Mouse (Mus musculus): ENCODE measurements around the gene Enox1. TPM values are rescaled to one million over a fixed set of nuclear protein-coding genes. Genes with fewer than 3 reads are reported as not detected.

Enox1 gene
- polyA plus RNA-seq, 1 experiment from 2014 or later = 19.8 TPM

DNA sequence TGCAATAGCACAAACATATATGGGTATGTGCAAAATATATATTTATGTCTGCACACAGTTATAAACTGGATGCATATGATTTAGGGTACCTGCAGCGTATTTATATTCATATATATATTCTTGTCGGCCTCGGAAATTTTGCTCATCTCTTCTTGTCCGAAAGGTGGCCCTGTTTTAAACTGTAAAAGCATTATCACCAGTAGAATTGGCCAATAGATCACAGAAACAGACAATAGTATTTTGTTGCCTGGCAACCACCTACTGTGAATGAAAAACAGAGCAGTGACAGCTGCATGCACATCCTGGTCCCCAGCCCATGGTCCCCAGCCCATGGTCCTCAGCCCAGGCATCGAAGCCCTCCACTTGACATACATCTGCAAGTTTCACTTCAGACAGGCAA, 2.8 kb downstream of the Enox1 start:
- Histone ChIP-seq H3K4me2 (replicated peaks) (no peak overlapping the region), H3K4me1 (peaks cover 21% of the 10 kb centered on the region), H3K9ac (no peak overlapping the region), H3K36me3 (no peaks in the 10 kb centered on the region), H3K27me3 (no peaks in the 10 kb centered on the region), H3K27ac (replicated peaks) (no peak overlapping the region), H3K9me3 (replicated peaks) (no peaks in the 10 kb centered on the region), H3K4me3 (replicated peaks) (no peak overlapping the region)
- ATAC-seq (ENCODE audit: insufficient number of reproducible peaks, low FRiP score, low TSS enrichment, low read depth) = no peak
- WGBS = 86% methylated on average over 5 of the region's 5 CpGs

DNA sequence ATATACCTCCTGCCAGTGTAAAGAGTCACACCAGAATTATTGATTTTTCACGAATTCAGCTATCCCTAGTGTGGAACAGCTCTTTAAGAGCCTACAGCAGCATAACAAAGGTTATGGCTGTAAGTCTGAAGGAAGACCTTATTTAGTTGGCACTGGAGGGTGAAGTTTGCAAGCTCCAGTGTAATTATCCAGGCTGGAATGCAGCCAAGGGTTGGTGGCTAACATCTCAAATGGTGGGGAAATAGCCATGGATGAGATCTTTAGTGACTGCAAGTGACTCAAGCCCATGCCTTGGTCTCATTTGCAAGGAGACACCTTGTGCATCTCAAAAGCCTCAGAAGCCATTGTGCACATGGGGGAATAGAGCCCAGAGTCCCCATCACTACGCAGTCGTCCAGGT, 5.9 kb downstream of the Enox1 start:
- H3K36me3 ChIP-seq = no peaks in the 10 kb centered on the region
- no peaks in the 10 kb centered on the region for H3K9me3 ChIP-seq (replicated peaks)
- 85% methylated on average over 3 of the region's 3 CpGs for WGBS
- H3K4me3 ChIP-seq (replicated peaks) = no peak overlapping the region
- no peaks in the 10 kb centered on the region for H3K27me3 ChIP-seq
- H3K4me2 ChIP-seq (replicated peaks) = no peak overlapping the region
- no peak overlapping the region for H3K9ac ChIP-seq
- H3K4me1 ChIP-seq = peaks cover 6% of the 10 kb centered on the region; the same call in 1 of the 2 replicates
- ATAC-seq (ENCODE audit: insufficient number of reproducible peaks, low FRiP score, low TSS enrichment, low read depth) = no peak
- H3K27ac ChIP-seq (replicated peaks) = no peak overlapping the region

DNA sequence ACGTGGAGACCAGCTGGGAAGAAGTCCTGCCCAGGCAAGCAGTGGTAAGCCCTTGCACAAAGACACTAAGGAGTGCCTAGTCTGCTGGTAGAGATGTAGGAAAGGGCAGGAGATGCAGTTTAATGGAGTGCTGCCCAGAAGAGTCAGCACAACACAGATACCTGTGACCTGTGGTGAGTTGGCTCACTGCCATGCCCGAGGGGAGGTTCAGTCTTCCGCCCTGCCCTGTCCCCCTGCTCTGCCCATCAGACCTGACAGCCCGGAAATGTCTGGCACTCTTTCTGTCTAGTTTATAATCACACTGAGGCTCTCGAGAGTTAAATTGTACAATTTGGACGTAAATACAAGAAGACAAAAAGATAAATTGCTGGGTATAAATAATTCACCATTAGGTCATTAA, 7.8 kb downstream of the Enox1 start:
- Histone ChIP-seq H3K4me2 (replicated peaks) (no peak overlapping the region), H3K4me3 (replicated peaks) (no peak overlapping the region)

DNA sequence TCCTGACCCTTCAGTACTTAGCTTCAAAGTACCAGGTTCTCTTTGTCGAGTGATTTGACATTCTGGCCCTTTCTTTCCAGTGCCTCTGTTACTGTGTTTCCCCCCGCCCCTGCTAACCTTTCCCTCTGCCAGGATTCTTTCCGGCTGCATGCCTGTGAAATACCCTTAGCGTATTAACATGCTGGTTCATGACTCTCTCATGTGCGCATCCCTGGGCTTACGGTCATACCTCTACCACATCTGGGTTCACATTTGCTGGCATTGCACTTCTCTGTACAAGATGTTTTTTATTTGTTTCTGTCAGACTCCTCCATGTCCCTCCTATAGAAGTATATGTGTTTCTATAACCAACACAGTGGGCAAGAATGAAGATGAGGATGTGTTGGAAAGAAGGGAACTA, 11.6 kb downstream of the Enox1 start:
- Histone ChIP-seq H3K27me3 (no peaks in the 10 kb centered on the region), H3K4me3 (replicated peaks) (no peak overlapping the region), H3K4me2 (replicated peaks) (no peak overlapping the region), H3K27ac (replicated peaks) (no peak overlapping the region), H3K9me3 (replicated peaks) (no peaks in the 10 kb centered on the region), H3K4me1 (no peaks in the 10 kb centered on the region), H3K36me3 (no peaks in the 10 kb centered on the region), H3K9ac (no peak overlapping the region)
- ATAC-seq (ENCODE audit: insufficient number of reproducible peaks, low FRiP score, low TSS enrichment, low read depth) = no peak
- 83% methylated on average over 6 of the region's 6 CpGs for WGBS

More for the DNA sequence above, 7.8 kb downstream of the Enox1 start:
- Histone ChIP-seq H3K9me3 (replicated peaks) (no peaks in the 10 kb centered on the region), H3K27me3 (no peaks in the 10 kb centered on the region), H3K27ac (replicated peaks) (no peak overlapping the region), H3K4me1 (no peaks in the 10 kb centered on the region), H3K36me3 (no peaks in the 10 kb centered on the region), H3K9ac (no peak overlapping the region)
- ATAC-seq (ENCODE audit: insufficient number of reproducible peaks, low FRiP score, low TSS enrichment, low read depth) = no peak
- 71% methylated on average over 6 of the region's 6 CpGs for WGBS

DNA sequence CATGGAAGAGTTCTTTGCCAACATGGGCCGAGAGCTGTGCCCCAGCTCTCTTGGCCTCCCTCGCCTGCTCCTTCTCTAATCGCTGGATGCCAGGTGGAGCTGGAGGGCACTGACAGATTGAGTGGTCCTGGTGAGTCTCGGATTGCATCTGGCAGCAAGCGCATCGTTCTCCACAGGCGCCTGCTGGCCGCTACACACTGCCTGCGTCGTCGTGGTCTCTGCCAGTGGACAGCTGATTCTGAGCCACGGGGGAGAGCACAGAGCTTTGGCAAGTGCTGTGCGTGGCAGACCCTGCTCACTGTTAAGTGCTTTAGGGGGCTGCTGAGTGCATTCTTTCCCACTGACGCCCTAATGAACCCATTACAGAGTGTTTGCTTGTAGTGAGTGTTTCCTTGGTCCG, 17.9 kb downstream of the Enox1 start:
- H3K4me2 ChIP-seq (replicated peaks) = no peak overlapping the region
- no peak overlapping the region for H3K4me3 ChIP-seq (replicated peaks)
- ATAC-seq (ENCODE audit: insufficient number of reproducible peaks, low FRiP score, low TSS enrichment, low read depth) = peak; percentile 73
- no peaks in the 10 kb centered on the region for H3K4me1 ChIP-seq
- no peak overlapping the region for H3K9ac ChIP-seq
- H3K27me3 ChIP-seq = no peaks in the 10 kb centered on the region
- no peaks in the 10 kb centered on the region for H3K9me3 ChIP-seq (replicated peaks)
- 60% methylated on average over 15 of the region's 15 CpGs for WGBS
- 0 out of 2 replicates have a peak overlapping the region, but pooled peaks have one; percentile 39 for H3K27ac ChIP-seq (replicated peaks)
- H3K36me3 ChIP-seq = no peaks in the 10 kb centered on the region

DNA sequence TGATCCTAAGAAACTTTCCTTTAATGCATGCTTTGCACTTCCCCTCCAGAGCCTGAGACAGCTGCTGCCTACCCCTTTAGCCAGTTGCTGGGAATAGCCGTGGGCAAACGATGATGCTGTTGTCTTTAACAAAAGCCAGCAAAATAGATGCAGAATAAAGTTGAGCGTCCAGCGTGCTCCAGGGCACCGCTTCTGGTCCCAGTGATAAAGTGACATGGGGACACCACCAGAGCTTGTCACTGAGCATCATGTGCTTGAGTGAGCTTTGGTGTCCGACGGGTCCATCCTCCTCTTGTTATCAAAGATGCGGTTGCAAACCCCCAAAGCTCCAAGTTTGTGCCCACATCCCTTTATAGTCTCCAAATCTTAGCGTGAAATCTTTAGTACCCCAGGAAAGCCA, 18.4 kb downstream of the Enox1 start:
- Histone ChIP-seq H3K4me3 (replicated peaks) (no peak overlapping the region), H3K9ac (no peak overlapping the region), H3K4me2 (replicated peaks) (no peak overlapping the region), H3K27ac (replicated peaks) (0 out of 2 replicates have a peak overlapping the region, but pooled peaks have one; percentile 39), H3K9me3 (replicated peaks) (no peaks in the 10 kb centered on the region), H3K36me3 (no peaks in the 10 kb centered on the region), H3K27me3 (no peaks in the 10 kb centered on the region), H3K4me1 (no peaks in the 10 kb centered on the region)
- ATAC-seq (ENCODE audit: insufficient number of reproducible peaks, low FRiP score, low TSS enrichment, low read depth) = no peak
- WGBS = 86% methylated on average over 9 of the region's 9 CpGs

DNA sequence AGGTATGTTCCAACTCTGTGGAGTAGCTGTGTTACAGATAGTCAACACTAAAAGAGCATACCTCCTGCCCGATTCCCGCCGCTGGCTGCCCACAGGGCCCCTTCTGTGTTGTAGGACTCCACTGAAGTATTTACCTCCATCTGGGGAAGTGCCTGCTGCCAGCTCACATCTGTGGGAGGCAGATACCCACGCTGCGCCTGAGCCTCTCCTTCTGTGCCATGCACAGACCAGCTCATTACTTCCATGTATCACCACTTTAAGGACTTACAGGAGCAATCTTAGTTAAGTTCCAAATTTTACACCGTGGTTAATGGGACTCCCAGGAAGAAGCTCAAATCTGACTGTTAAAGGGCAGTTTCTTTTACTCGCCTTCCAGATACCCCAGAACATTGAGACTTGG, 23.7 kb downstream of the Enox1 start:
- no peak for ATAC-seq (ENCODE audit: insufficient number of reproducible peaks, low FRiP score, low TSS enrichment, low read depth)
- Histone ChIP-seq H3K9ac (no peak overlapping the region), H3K27ac (replicated peaks) (peak overlapping the region; percentile 41; the same call in 1 of the 2 replicates), H3K4me3 (replicated peaks) (no peak overlapping the region), H3K36me3 (no peaks in the 10 kb centered on the region), H3K9me3 (replicated peaks) (no peaks in the 10 kb centered on the region), H3K4me2 (replicated peaks) (no peak overlapping the region), H3K4me1 (peaks cover 19% of the 10 kb centered on the region), H3K27me3 (no peaks in the 10 kb centered on the region)
- 64% methylated on average over 7 of the region's 7 CpGs for WGBS

DNA sequence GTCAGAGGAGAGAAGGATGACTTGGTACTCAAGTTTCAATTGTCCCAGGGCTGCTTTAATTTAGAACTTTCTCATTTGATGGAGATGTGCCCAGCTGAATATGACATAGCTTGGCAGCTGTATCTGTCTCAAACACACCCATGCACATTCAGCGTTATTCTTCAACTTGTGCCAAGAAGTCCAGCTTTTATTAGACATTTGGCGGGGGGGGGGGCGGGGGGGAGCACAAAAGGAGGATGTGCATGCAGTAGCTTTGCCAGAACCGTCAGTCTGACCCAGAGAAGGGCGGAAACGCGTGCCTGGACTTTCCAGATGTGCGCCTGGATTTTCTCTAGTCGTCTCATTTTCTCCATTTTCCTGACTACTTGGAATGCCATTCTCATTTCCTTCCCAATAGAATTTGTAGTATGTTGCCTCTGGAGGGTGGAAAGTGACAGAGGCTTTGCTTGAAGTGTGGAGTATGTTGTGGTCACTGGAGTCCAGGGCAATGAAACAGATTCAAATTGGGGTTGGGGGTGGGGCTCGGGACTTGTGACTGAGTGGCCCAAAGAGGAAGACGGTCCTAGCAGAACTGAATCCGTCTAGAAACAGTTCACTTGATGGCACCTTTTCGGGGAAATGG, 24.3 kb downstream of the Enox1 start:
- no peaks in the 10 kb centered on the region for H3K9me3 ChIP-seq (replicated peaks)
- no peak overlapping the region for H3K9ac ChIP-seq
- H3K4me1 ChIP-seq = peaks cover 19% of the 10 kb centered on the region
- 41% methylated on average over 13 of the region's 13 CpGs for WGBS
- H3K27me3 ChIP-seq = no peaks in the 10 kb centered on the region
- no peak overlapping the region for H3K4me3 ChIP-seq (replicated peaks)
- H3K4me2 ChIP-seq (replicated peaks) = peak overlapping the region; percentile 12; the same call in 1 of the 2 replicates
- ATAC-seq (ENCODE audit: insufficient number of reproducible peaks, low FRiP score, low TSS enrichment, low read depth) = peak; percentile 65
- H3K36me3 ChIP-seq = no peaks in the 10 kb centered on the region
- H3K27ac ChIP-seq (replicated peaks) = peak overlapping the region; percentile 51; the same call in 1 of the 2 replicates

DNA sequence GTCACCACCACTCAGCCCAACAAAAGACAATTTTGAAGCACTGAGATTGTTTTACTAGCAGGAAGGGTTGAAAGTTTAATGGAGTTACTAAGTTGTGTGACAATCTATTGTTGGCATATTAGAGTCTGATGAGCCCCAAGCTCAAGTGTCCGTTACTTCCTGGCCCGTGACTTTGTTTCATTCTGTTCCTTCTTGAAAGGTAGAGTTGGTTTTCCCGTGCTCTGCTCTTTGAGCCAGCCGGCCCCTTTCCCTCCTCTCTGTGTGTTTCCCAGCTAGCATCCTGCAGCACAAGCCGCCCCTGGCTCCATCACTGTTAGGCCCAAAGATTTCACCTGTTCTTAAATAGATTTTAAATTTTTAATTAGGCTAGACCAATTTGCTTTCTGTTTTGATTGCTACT, 26.9 kb downstream of the Enox1 start:
- no peak overlapping the region for H3K27ac ChIP-seq (replicated peaks)

DNA sequence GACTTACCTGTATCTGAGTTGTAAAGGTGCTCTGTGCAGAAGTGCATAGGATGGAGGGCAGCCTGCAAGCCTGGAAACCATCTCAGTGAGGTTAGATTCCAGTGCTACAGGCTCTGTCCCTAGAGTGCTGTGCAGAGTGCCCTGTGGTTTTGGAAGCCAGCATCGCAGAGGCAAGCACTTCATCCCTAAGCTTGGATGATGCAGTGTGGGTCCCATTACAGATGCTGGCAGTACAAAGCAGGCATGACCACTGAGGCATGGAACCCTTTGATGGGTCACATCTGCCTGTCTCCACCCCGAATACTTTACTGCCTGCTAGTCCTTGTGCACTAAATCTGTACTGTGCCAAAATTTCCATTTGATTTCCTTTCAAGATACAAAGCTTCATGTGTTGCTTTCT, 33.6 kb downstream of the Enox1 start:
- 57% methylated on average over 2 of the region's 2 CpGs for WGBS
- Histone ChIP-seq H3K4me1 (0 out of 2 replicates have a peak, but pooled peaks cover 4% of the 10 kb centered on the region), H3K4me2 (replicated peaks) (no peak overlapping the region), H3K36me3 (no peaks in the 10 kb centered on the region), H3K4me3 (replicated peaks) (no peak overlapping the region), H3K9ac (no peak overlapping the region), H3K27ac (replicated peaks) (no peak overlapping the region), H3K9me3 (replicated peaks) (no peaks in the 10 kb centered on the region), H3K27me3 (no peaks in the 10 kb centered on the region)
- no peak for ATAC-seq (ENCODE audit: insufficient number of reproducible peaks, low FRiP score, low TSS enrichment, low read depth)

More for the DNA sequence above, 26.9 kb downstream of the Enox1 start:
- no peak overlapping the region for H3K4me2 ChIP-seq (replicated peaks)
- H3K27me3 ChIP-seq = no peaks in the 10 kb centered on the region
- no peaks in the 10 kb centered on the region for H3K9me3 ChIP-seq (replicated peaks)
- no peak overlapping the region for H3K9ac ChIP-seq
- H3K4me3 ChIP-seq (replicated peaks) = no peak overlapping the region
- WGBS = 94% methylated on average over 5 of the region's 5 CpGs
- H3K4me1 ChIP-seq = peaks cover 22% of the 10 kb centered on the region
- H3K36me3 ChIP-seq = no peaks in the 10 kb centered on the region
- no peak for ATAC-seq (ENCODE audit: insufficient number of reproducible peaks, low FRiP score, low TSS enrichment, low read depth)

DNA sequence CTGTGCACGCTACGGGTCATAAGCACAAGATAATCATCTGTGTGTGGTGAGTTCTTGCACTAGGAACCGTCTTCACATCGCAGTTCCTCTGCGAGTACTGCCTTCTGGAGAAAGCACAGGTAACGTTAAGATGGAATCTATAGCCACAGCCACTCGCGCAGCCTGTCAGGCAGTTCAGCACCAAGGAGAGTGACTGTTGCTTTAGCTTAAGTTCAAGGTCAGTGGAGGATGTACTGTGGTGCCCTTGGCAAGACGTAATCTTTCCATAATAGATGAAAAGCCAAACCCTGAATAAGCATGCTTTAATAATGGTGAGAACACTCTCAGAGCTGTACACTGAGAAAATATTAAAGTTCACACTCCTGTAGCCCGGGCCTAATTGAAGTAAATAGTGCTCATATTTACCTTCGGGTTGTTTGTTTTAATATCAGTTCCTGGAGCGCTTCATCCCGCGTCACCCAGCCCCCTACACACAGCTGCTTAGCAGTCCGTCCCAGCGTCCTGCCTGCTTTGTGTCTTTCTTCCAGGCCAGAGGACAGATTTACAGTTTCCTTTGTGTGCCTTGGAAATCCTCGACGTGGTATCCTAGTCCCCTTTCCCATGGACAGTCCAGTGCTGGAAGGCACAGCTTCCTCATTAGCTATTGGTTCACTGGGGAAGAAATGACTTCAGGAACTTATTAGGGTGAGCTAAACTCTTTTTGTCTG, 38.9 kb downstream of the Enox1 start:
- Histone ChIP-seq H3K4me2 (replicated peaks) (no peak overlapping the region), H3K36me3 (no peaks in the 10 kb centered on the region), H3K9ac (no peak overlapping the region), H3K9me3 (replicated peaks) (no peaks in the 10 kb centered on the region), H3K27me3 (no peaks in the 10 kb centered on the region), H3K4me1 (0 out of 2 replicates have a peak, but pooled peaks cover 8% of the 10 kb centered on the region), H3K4me3 (replicated peaks) (no peak overlapping the region), H3K27ac (replicated peaks) (no peak overlapping the region)
- no peak for ATAC-seq (ENCODE audit: insufficient number of reproducible peaks, low FRiP score, low TSS enrichment, low read depth)
- 56% methylated on average over 18 of the region's 18 CpGs for WGBS

Data from embryonic facial prominence, embryonic 15.5 days (tissue).